Comparison of ENCODE assay signal across 41 mouse cellular contexts in genomic region chr2:148825986-148826385, GRCm38 (mm10). TPM values are rescaled to one million over a fixed set of nuclear protein-coding genes. Genes with fewer than 3 reads are reported as not detected.
"Had no signal": no experiment of that assay in that cellular context is flagged by ENCODE, and none has a peak within 500 bp of the region (broad histone marks: within the 10 kb centered on the region; RNA-seq: fewer than 3 reads in every experiment).

No protein-coding gene starts in this region.

- ATAC-seq: hindbrain, embryonic 16.5 days; hindbrain, postnatal 0 days; inflammation-experienced regulatory T-cells, adult 6 months; intestine, embryonic 15.5 days; intestine, embryonic 16.5 days; intestine, postnatal 0 days had no signal

- H3K9me3 ChIP-seq: heart, embryonic 10.5 days; heart, embryonic 12.5 days; heart, embryonic 13.5 days; heart, embryonic 15.5 days; hindbrain, embryonic 10.5 days; hindbrain, embryonic 12.5 days; hindbrain, embryonic 13.5 days; hindbrain, embryonic 15.5 days; intestine, embryonic 15.5 days; kidney, embryonic 15.5 days had no signal

- H3K9ac ChIP-seq: heart, embryonic 12.5 days; heart, embryonic 13.5 days; heart, embryonic 15.5 days; hindbrain, embryonic 12.5 days; hindbrain, embryonic 13.5 days; hindbrain, embryonic 15.5 days; intestine, embryonic 15.5 days; kidney, embryonic 15.5 days had no signal

- H3K4me3 ChIP-seq: heart, embryonic 10.5 days; heart, embryonic 12.5 days; heart, embryonic 13.5 days; heart, embryonic 15.5 days; hindbrain, embryonic 10.5 days; hindbrain, embryonic 12.5 days; hindbrain, embryonic 13.5 days; hindbrain, embryonic 15.5 days; intestine, embryonic 15.5 days; kidney, embryonic 15.5 days; layer of hippocampus, adult 2 months; left cerebral cortex, adult 2 months had no signal

- H3K4me2 ChIP-seq: heart, embryonic 11.5 days; heart, embryonic 12.5 days; heart, embryonic 13.5 days; heart, embryonic 15.5 days; hindbrain, embryonic 12.5 days; hindbrain, embryonic 13.5 days; hindbrain, embryonic 15.5 days; intestine, embryonic 15.5 days; kidney, embryonic 15.5 days had no signal

- DNase-seq: heart, postnatal 10 days; heart, postnatal 14 days; heart, postnatal 36 days; heart, postnatal 4 days; kidney, adult 11 months; kidney, adult 18-20 months; kidney, adult 8-10 months; kidney, adult 9 months; kidney, postnatal 10 days; kidney, postnatal 14 days; kidney, postnatal 25 days; kidney, postnatal 4 days; layer of hippocampus, adult 9-11 months; layer of hippocampus, postnatal 36 days had no signal

- H3K27ac ChIP-seq: heart, embryonic 10.5 days; heart, embryonic 13.5 days; heart, embryonic 15.5 days; hindbrain, embryonic 10.5 days; hindbrain, embryonic 12.5 days; hindbrain, embryonic 13.5 days; hindbrain, embryonic 15.5 days; hindbrain, postnatal 0 days; intestine, embryonic 15.5 days; kidney, embryonic 15.5 days; kidney, postnatal 0 days; layer of hippocampus, adult 2 months; left cerebral cortex, adult 2 months had no signal

- H3K36me3 ChIP-seq: heart, embryonic 10.5 days; heart, embryonic 12.5 days; heart, embryonic 13.5 days; heart, embryonic 15.5 days; hindbrain, embryonic 10.5 days; hindbrain, embryonic 12.5 days; hindbrain, embryonic 13.5 days; hindbrain, embryonic 15.5 days; intestine, embryonic 15.5 days; kidney, embryonic 15.5 days had no signal

- H3K4me1 ChIP-seq: heart, embryonic 10.5 days; heart, embryonic 12.5 days; heart, embryonic 13.5 days; heart, embryonic 15.5 days; hindbrain, embryonic 10.5 days; hindbrain, embryonic 12.5 days; hindbrain, embryonic 13.5 days; hindbrain, embryonic 15.5 days; intestine, embryonic 15.5 days; kidney, embryonic 15.5 days had no signal

- H3K27me3 ChIP-seq: heart, embryonic 12.5 days; heart, embryonic 13.5 days; heart, embryonic 15.5 days; hindbrain, embryonic 12.5 days; hindbrain, embryonic 13.5 days; hindbrain, embryonic 15.5 days; intestine, embryonic 15.5 days; kidney, embryonic 15.5 days had no signal

RNA-seq across cellular contexts. Expression of gene Cst13, which starts 6.1 kb away (rescaled TPM):
- polyA plus RNA-seq: heart, embryonic 10.5 days; heart, embryonic 11.5 days; heart, embryonic 12.5 days; heart, embryonic 13.5 days; heart, embryonic 14.5 days; heart, embryonic 15.5 days; heart, embryonic 16.5 days; heart, postnatal 0 days; hindbrain, embryonic 10.5 days; hindbrain, embryonic 11.5 days; hindbrain, embryonic 12.5 days; hindbrain, embryonic 13.5 days; hindbrain, embryonic 15.5 days; hindbrain, embryonic 16.5 days; hindbrain, postnatal 0 days; inflammation-experienced regulatory T-cells, adult 6 months; intestine, embryonic 14.5 days; intestine, embryonic 15.5 days; intestine, embryonic 16.5 days; intestine, postnatal 0 days; kidney, embryonic 14.5 days; kidney, embryonic 15.5 days; kidney, embryonic 16.5 days; kidney, postnatal 0 days; large intestine, adult 2 months had no signal

RNA-seq across cellular contexts. Expression of gene Cst9, which starts 9.0 kb away (rescaled TPM):
- polyA plus RNA-seq: hindbrain, embryonic 10.5 days; hindbrain, embryonic 11.5 days; hindbrain, embryonic 12.5 days; hindbrain, embryonic 13.5 days; hindbrain, embryonic 15.5 days; hindbrain, embryonic 16.5 days; hindbrain, postnatal 0 days; inflammation-experienced regulatory T-cells, adult 6 months; intestine, embryonic 14.5 days; intestine, embryonic 15.5 days; intestine, embryonic 16.5 days; intestine, postnatal 0 days; kidney, embryonic 14.5 days; kidney, embryonic 15.5 days; kidney, postnatal 0 days; large intestine, adult 2 months had no signal

RNA-seq across cellular contexts. Expression of gene Cst8, which starts 27.4 kb away (rescaled TPM):
- polyA plus RNA-seq: heart, embryonic 10.5 days; heart, embryonic 11.5 days; heart, embryonic 12.5 days; heart, embryonic 13.5 days; heart, embryonic 14.5 days; heart, embryonic 15.5 days; heart, embryonic 16.5 days; heart, postnatal 0 days; hindbrain, embryonic 10.5 days; hindbrain, embryonic 11.5 days; hindbrain, embryonic 12.5 days; hindbrain, embryonic 13.5 days; hindbrain, embryonic 15.5 days; hindbrain, embryonic 16.5 days; hindbrain, postnatal 0 days; inflammation-experienced regulatory T-cells, adult 6 months; intestine, embryonic 14.5 days; intestine, embryonic 15.5 days; intestine, postnatal 0 days; kidney, embryonic 14.5 days; kidney, postnatal 0 days; large intestine, adult 2 months had no signal

RNA-seq across cellular contexts. Expression of gene Cst12, which starts 36.8 kb away (rescaled TPM):
- polyA plus RNA-seq: heart, embryonic 10.5 days; heart, embryonic 11.5 days; heart, embryonic 12.5 days; heart, embryonic 13.5 days; heart, embryonic 14.5 days; heart, embryonic 15.5 days; heart, embryonic 16.5 days; heart, postnatal 0 days; hindbrain, embryonic 10.5 days; hindbrain, embryonic 11.5 days; hindbrain, embryonic 12.5 days; hindbrain, embryonic 13.5 days; hindbrain, embryonic 15.5 days; hindbrain, embryonic 16.5 days; hindbrain, postnatal 0 days; inflammation-experienced regulatory T-cells, adult 6 months; intestine, embryonic 15.5 days; intestine, postnatal 0 days; kidney, embryonic 14.5 days; kidney, embryonic 15.5 days; kidney, postnatal 0 days; large intestine, adult 2 months had no signal

RNA-seq across cellular contexts. Expression of gene 9230104L09Rik, which starts 38.9 kb away (rescaled TPM):
- polyA plus RNA-seq: heart, embryonic 10.5 days; heart, embryonic 11.5 days; heart, embryonic 12.5 days; heart, embryonic 13.5 days; hindbrain, embryonic 10.5 days; hindbrain, embryonic 11.5 days; hindbrain, embryonic 12.5 days; hindbrain, embryonic 13.5 days; hindbrain, embryonic 15.5 days; hindbrain, embryonic 16.5 days; hindbrain, postnatal 0 days; inflammation-experienced regulatory T-cells, adult 6 months; intestine, embryonic 14.5 days; intestine, embryonic 15.5 days; intestine, embryonic 16.5 days; intestine, postnatal 0 days; kidney, embryonic 14.5 days; kidney, embryonic 15.5 days; kidney, embryonic 16.5 days; kidney, postnatal 0 days had no signal
